Mouse (Mus musculus) heart, postnatal 0 days (tissue): ENCODE measurements around the gene Atg7. TPM values are rescaled to one million over a fixed set of nuclear protein-coding genes. Genes with fewer than 3 reads are reported as not detected.
A peak's percentile ranks its signal among the peaks of the same experiment; 100 is the strongest.

Source experiments
- ATAC-seq: fragments of 200-750 bp; cut with Nextera tagmentation; 2 replicates; pipeline ENCODE4 v1.8.0; 2017; ENCODE audit warnings: low read depth, moderate number of reproducible peaks, moderate library complexity; ENCODE audit not compliant: insufficient read depth
- DNase-seq: peaks from one replicate; pipeline ENCODE4 v3.0.0-alpha.2; 2016; ENCODE audit warnings: low spot score
- H3K27ac ChIP-seq: fragments of 300-500 bp; sonication (generic); 2 replicates; pipeline ENCODE4 v1.5.1; 2014; ENCODE audit warnings: low read depth, mild to moderate bottlenecking
- H3K27me3 ChIP-seq: fragments of 300-500 bp; sonication (generic); 2 replicates; pipeline ENCODE4 v1.6.1; 2014; ENCODE audit warnings: low read length, mixed read lengths; ENCODE audit not compliant: control insufficient read depth, insufficient read depth
- H3K36me3 ChIP-seq: fragments of 300-500 bp; sonication (generic); replicated peaks from 2 replicates; pipeline ENCODE4 v1.6.1; 2014; ENCODE audit warnings: low read length, mixed read lengths; ENCODE audit not compliant: control insufficient read depth, insufficient read depth
- H3K4me1 ChIP-seq: fragments of 300-500 bp; sonication (generic); 2 replicates; pipeline ENCODE4 v1.6.1; 2014; ENCODE audit warnings: antibody characterized with exemption; ENCODE audit not compliant: control insufficient read depth, insufficient read depth
- H3K4me2 ChIP-seq: fragments of 300-500 bp; sonication (generic); 2 replicates; pipeline ENCODE4 v1.6.1; 2014; ENCODE audit warnings: low read depth, mild to moderate bottlenecking, low read length, moderate library complexity
- H3K4me3 ChIP-seq: fragments of 300-500 bp; sonication (generic); 2 replicates; pipeline ENCODE4 v1.5.1; 2014; ENCODE audit warnings: low read depth, low read length
- H3K9ac ChIP-seq: fragments of 300-500 bp; sonication (generic); replicated peaks from 2 replicates; pipeline ENCODE4 v1.6.1; 2014; ENCODE audit warnings: low read depth, low read length, mixed read lengths
- H3K9me3 ChIP-seq: fragments of 300-500 bp; sonication (generic); replicated peaks from 2 replicates; pipeline ENCODE4 v1.6.1; 2016; ENCODE audit warnings: low read length; ENCODE audit not compliant: control insufficient read depth
- CTCF ChIP-seq: IDR thresholded peaks from 2 replicates; pipeline ENCODE4 v1.5.1; 2016; ENCODE audit warnings: antibody characterized with exemption, control low read depth, low read depth
- EP300 ChIP-seq: IDR thresholded peaks from 2 replicates; pipeline ENCODE4 v1.6.1; 2016; ENCODE audit warnings: antibody characterized with exemption, low read depth
- WGBS: fragments of 180-500 bp; shearing (Covaris S2); extraction: QIAGEN DNeasy Blood & Tissue Kit; methylation state at CpG from one replicate; pipeline ENCODE4 v1.1.7; 2014; 5-methylcytosine and 5-hydroxymethylcytosine counted together
- polyA plus RNA-seq: library from polyadenylated mRNA; unstranded; fragments of >200 nt; fragmentation: Nextera tagmentation; extraction: Ambion mirVana; gene quantifications from 2 replicates; pipeline ENCODE4 v1.2.1, GENCODE M21; 2015
- total RNA-seq: library from RNA; depleted of rRNA; stranded (reverse); fragments of >200 nt; gene quantifications from 2 replicates; pipeline ENCODE4 v1.2.3, GENCODE M21; 2014; ENCODE audit warnings: low replicate concordance

Gene Atg7
- total and polyA plus RNA-seq, 2 experiments from 2014 or later: 13.8 to 14.8 TPM

DNA sequence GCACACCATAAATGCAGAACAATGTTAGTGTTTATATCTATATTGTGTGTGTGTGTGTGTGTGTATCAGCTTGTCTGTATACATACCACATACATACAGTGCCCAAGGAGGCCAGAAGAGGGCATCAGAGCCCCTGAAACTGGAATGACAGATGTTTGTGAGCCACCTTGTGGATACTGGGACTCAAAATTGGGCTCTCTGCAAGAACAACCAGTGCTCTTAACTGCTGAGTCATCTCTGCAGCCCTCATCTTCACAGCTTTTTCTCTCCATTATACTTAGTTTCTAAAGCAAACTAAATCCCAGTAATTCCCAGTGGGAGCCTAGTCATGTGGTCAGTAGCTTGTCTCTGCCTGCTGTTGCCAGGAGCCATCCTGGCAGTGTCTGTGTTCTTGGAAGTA lies 31.9 kb downstream of the Atg7 start:
- TF ChIP-seq CTCF: no peak
- no peak for TF ChIP-seq EP300
- Histone ChIP-seq H3K36me3 (peaks cover 9% of the 10 kb centered on the region), H3K27me3 (no peaks in the 10 kb centered on the region), H3K4me3 (no peak overlapping the region), H3K9me3 (peaks cover 6% of the 10 kb centered on the region; the same call in 1 of the 2 replicates), H3K27ac (no peak overlapping the region), H3K4me1 (no peaks in the 10 kb centered on the region), H3K4me2 (no peak overlapping the region), H3K9ac (no peak overlapping the region)
- no peak for ATAC-seq
- DNase-seq: no peak

DNA sequence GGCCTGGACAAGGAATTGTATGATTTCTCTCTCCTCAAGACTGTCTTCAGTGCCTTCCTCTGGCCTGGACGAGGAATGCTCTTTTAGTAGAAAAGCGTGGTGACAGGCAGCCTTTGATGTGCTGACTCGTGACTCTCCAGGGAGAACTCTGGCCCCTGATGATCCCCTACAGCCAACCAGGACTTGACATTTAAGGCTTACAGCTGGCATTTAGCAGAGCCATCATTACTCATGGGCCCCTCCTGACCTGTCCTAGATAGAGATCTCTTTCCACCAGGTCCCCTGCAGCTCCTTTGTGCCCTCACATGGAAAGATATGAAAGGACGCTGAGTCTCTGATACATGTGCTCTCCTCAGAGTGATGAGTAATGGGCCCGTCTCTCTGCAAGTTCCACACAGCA lies 33.2 kb downstream of the Atg7 start:
- Histone ChIP-seq H3K27ac (no peak overlapping the region), H3K27me3 (no peaks in the 10 kb centered on the region), H3K9ac (no peak overlapping the region), H3K4me1 (no peaks in the 10 kb centered on the region), H3K9me3 (peaks cover 6% of the 10 kb centered on the region; the same call in 1 of the 2 replicates), H3K4me2 (no peak overlapping the region), H3K36me3 (peaks cover 18% of the 10 kb centered on the region), H3K4me3 (no peak overlapping the region)
- no peak for DNase-seq
- TF ChIP-seq CTCF (no peak), EP300 (no peak)
- WGBS: 64% methylated on average over 5 of the region's 5 CpGs
- no peak for ATAC-seq

DNA sequence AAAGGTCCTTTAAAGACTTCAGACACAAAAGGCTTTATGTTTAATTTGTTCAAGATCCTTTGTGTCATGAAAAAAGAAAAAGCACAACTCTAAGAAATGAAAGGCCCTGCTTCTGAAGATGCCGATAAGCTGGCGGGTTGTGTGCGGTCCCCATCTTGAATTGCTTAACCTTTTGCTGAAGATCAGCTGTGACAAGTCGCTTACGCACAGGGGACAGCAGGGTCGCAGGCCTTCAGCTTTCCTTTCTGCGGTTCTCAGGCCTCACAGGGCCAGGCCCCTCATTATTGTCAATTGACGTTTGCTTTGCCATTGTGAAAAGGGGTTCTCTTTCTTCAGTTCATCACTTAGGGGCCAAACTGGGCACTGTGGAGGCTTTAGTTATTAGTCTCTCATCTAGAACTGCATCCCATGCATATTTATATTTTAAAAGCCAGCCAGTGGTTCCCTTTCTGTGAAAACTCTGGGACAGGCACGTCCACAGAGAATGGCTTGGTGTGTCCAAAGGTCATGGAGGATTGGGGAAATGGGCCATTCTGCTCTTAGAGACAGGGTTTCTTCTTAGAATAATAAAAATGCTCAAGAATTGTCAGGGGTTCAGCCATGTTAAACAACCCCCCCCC lies 39.3 kb downstream of the Atg7 start:
- TF ChIP-seq CTCF: no peak
- Histone ChIP-seq H3K27me3 (no peaks in the 10 kb centered on the region), H3K9ac (no peak overlapping the region), H3K9me3 (no peaks in the 10 kb centered on the region), H3K4me2 (no peak overlapping the region), H3K4me1 (no peaks in the 10 kb centered on the region), H3K36me3 (peaks cover 25% of the 10 kb centered on the region), H3K4me3 (no peak overlapping the region), H3K27ac (no peak overlapping the region)
- 92% methylated on average over 9 of the region's 9 CpGs for WGBS
- DNase-seq (no peak), ATAC-seq (no peak)

- Histone ChIP-seq H3K36me3 (peaks cover 17% of the 10 kb centered on the region; the same call in 1 of the 2 replicates), H3K4me1 (peaks cover under 1% of the 10 kb centered on the region; the same call in 1 of the 2 replicates), H3K27ac (no peak overlapping the region), H3K9ac (no peak overlapping the region), H3K9me3 (no peaks in the 10 kb centered on the region), H3K4me2 (no peak overlapping the region), H3K27me3 (no peaks in the 10 kb centered on the region), H3K4me3 (no peak overlapping the region)
- ATAC-seq (no peak), DNase-seq (no peak)
- 84% methylated on average over 1 of the region's 1 CpGs for WGBS
- peak; percentile 26 for TF ChIP-seq CTCF
- TF ChIP-seq EP300: no peak
These were observed 40.8 kb downstream of the Atg7 start for GRCm38 (mm10) chr6:114683741-114684140.

DNA sequence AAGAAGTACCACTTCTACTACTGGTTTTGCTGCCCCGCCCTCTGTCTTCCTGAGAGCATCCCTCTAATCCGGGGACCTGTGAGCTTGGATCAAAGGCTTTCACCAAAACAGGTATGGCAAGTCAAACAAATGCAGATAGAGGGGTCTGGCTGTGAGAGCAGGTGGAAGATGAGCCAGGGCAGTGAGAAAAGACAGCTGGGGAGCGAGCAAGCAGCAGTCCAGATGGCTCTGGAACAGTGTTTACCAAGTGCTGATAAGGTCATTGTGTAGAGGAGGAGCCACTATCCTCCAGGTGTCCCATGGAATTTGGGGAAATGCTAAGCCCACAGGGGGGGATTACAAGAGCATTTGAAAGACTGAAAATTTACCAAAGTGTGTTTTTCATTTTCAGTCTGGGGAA lies 41.5 kb downstream of the Atg7 start:
- no peaks in the 10 kb centered on the region for H3K27me3 ChIP-seq
- no peaks in the 10 kb centered on the region for H3K9me3 ChIP-seq
- ATAC-seq: no peak
- H3K4me3 ChIP-seq: no peak overlapping the region
- TF ChIP-seq EP300: no peak
- no peak for TF ChIP-seq CTCF
- H3K36me3 ChIP-seq: peaks cover 17% of the 10 kb centered on the region; the same call in 1 of the 2 replicates
- H3K4me2 ChIP-seq: no peak overlapping the region
- peaks cover 5% of the 10 kb centered on the region; the same call in 1 of the 2 replicates for H3K4me1 ChIP-seq
- no peak overlapping the region for H3K9ac ChIP-seq
- DNase-seq: no peak
- WGBS: 47% methylated on average over 3 of the region's 3 CpGs
- no peak overlapping the region for H3K27ac ChIP-seq

DNA sequence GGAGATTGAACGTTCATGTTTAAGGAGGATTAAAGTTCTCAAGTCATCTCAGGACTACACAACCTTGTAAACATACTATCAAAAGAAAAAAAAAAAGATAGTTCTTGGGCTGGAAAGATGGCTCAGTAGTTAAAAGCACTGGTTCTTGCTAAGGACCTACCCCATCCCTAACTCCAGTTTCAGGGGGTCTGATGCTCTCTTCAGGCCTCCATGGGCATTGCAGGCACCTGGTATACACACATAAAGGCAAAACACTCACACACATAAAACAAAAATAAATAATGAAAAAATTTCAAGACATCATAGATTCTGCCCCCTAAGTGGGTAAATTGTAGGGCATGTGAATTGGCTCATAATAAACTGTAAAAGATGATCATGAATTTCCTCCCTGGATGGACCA lies 42.5 kb downstream of the Atg7 start:
- Histone ChIP-seq H3K9me3 (no peaks in the 10 kb centered on the region), H3K4me3 (no peak overlapping the region), H3K36me3 (peaks cover 12% of the 10 kb centered on the region; the same call in 1 of the 2 replicates), H3K4me1 (peaks cover 9% of the 10 kb centered on the region), H3K27ac (no peak overlapping the region), H3K9ac (no peak overlapping the region), H3K27me3 (no peaks in the 10 kb centered on the region), H3K4me2 (no peak overlapping the region)
- WGBS: 80% methylated on average over 1 of the region's 1 CpGs
- TF ChIP-seq EP300 (no peak), CTCF (peak; percentile 21; the same call in 1 of the 2 replicates)
- no peak for ATAC-seq
- DNase-seq: no peak
